Mouse (Mus musculus): ENCODE results near the gene Fut2.

GRCm38 (mm10) chr7:45701607-45702006 is 35.4 kb upstream of the Fut2 start:
- TF ChIP-seq POLR2A (IDR thresholded peaks at IDR 0.05; ENCODE audit: borderline replicate concordance, control insufficient read depth, low read depth, low read length) (no peak), CTCF (IDR thresholded peaks at IDR 0.05; ENCODE audit: control insufficient read depth, insufficient read depth, low read length) (no peak)
